Mouse (Mus musculus): Measurements from ENCODE around the gene Oprl1. TPM values are rescaled to one million over a fixed set of nuclear protein-coding genes. Genes with fewer than 3 reads are reported as not detected.

The Oprl1 gene
- polyA plus RNA-seq, 1 experiment, result 0.20 TPM

DNA sequence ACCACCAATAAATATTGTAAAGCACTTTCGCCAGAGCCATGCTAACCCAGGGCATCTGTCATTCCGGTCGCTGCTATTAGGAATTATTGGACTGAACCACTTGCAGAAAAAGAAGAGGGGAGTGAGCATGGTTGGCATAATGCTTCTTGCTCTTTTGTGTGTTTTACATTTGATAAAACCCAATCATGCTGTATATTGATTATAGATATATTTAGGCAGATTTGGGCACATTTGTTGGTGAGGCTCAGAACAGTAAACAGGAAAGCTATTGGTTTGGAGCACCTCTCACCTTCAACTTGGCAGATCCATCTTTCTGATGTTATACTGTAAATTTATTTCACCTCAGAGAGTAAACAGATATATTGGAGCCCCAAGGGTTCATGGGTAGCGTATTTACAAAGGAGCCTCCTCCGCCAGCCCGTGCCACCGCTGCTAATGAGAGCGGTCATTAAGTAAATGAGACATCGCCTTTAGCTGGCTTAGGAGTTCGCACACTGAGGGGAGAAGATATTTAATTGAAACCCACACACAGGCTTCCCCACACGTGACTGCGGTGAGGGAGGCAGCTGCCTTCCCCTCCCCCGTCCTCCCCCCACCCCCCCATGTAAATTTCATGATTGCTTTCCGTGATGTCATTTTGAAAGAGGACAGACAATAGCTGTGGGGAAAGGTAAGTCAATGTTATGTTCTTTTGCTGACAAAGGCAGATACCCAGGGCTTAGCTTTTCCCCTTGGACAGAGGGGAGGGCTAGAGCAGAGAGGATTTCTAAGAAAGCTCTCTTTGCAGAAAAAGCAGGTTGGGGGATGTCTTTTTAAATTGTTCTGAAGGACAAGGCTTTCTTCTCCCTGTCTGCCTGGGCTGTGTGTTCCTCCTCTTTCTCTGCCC is 52.1 kb downstream of the Oprl1 start:
- DNase-seq (ENCODE audit: low read depth), result no peak

DNA sequence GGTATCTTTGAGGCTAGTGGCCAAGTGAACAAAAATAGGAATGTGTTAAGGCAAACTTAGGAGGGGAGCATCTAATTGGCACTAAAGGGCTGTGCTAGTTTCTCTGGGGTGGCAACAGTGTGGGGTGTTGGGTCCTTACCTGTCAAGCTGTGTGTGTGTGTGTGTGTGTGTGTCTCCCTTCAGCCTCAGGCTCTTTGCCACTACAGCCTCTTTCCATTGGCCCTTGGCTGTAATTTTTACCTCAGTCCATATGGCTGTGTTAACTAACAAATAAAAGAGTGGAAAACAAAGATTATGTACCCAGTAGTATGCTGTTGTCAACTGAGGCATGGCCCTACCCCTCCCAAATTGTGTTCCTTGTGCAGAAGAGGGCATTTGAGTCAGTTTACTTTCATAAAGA is 53.6 kb downstream of the Oprl1 start:
- no peak for DNase-seq (ENCODE audit: low read depth)

DNA sequence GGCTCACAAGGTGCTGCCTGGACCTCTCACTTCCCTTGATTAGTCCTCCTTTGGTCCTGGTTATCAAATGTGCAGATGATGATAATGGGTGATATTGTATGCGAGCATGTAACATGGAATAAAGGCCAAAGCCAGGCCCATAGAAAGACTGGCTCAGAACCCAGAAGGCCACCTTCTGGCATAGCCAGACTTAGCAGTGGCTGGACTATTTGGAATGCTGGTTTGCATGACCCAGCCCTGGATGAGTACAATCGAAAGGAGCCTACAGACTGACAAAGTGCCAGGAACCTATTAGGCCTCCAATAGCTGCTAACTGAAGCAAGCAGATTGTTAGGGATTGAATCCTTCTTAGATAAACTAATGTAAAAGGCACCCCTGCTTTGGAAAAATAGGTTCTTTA is 54.6 kb downstream of the Oprl1 start:
- DNase-seq (ENCODE audit: low read depth), result no peak

Other genes with a start within 250 kb of the Oprl1 start
- gene Abhd16b, start 221.8 kb upstream of the Oprl1 start, polyA plus RNA-seq (2012; rRNA removed), result 0.67 and 0.73 TPM in 2 replicates
- gene Tpd52l2, start 217.9 kb upstream of the Oprl1 start, polyA plus RNA-seq (2012; rRNA removed), result 49.7 and 55.1 TPM in 2 replicates
- gene Dnajc5, start 194.5 kb upstream of the Oprl1 start, polyA plus RNA-seq (2012; rRNA removed), result 74.5 and 95.2 TPM in 2 replicates
- 132 and 164 TPM in 2 replicates for gene Uckl1, start 130.1 kb upstream of the Oprl1 start, polyA plus RNA-seq (2012; rRNA removed)
- 28.2 and 34.0 TPM in 2 replicates for gene Prpf6, start 123.1 kb upstream of the Oprl1 start, polyA plus RNA-seq (2012; rRNA removed)
- gene Zfp512b, start 122.2 kb upstream of the Oprl1 start, polyA plus RNA-seq (2012; rRNA removed), result 63.5 and 63.7 TPM in 2 replicates
- gene Samd10, start 115.8 kb upstream of the Oprl1 start, polyA plus RNA-seq (2012; rRNA removed), result 54.5 and 62.2 TPM in 2 replicates
- not detected in 2 replicates for gene Gm29797, start 58.0 kb upstream of the Oprl1 start, polyA plus RNA-seq (2012; rRNA removed)
- 53.9 and 64.8 TPM in 2 replicates for gene Sox18, start 43.4 kb upstream of the Oprl1 start, polyA plus RNA-seq (2012; rRNA removed)
- 16.8 and 20.6 TPM in 2 replicates for gene Tcea2, start 34.7 kb upstream of the Oprl1 start, polyA plus RNA-seq (2012; rRNA removed)
- 47.1 and 76.5 TPM in 2 replicates for gene Rgs19, start 21.0 kb upstream of the Oprl1 start, polyA plus RNA-seq (2012; rRNA removed)
- 0.39 and 1.7 TPM in 2 replicates for gene Lkaaear1, start 16.6 kb upstream of the Oprl1 start, polyA plus RNA-seq (2012; rRNA removed)
- gene Myt1, start 48.3 kb downstream of the Oprl1 start, polyA plus RNA-seq (2012; rRNA removed), result not detected in 2 replicates
- 26.8 and 36.1 TPM in 2 replicates for gene Pcmtd2, start 122.8 kb downstream of the Oprl1 start, polyA plus RNA-seq (2012; rRNA removed)
- gene Polr3k, start 149.3 kb downstream of the Oprl1 start, polyA plus RNA-seq (2012; rRNA removed), result 8.5 and 9.5 TPM in 2 replicates